Mouse (Mus musculus) adrenal gland (tissue): ENCODE results near the gene Rpl31.

ENCODE experiments used
- intact Hi-C: fragments of 180-260 bp; cut with DNase I; formaldehyde crosslinking; loops from one replicate; pipeline ENCODE4 v1.15.1; 2025
- long read RNA-seq, 2 experiments: library from polyadenylated mRNA; unstranded; transcript quantifications; one replicate each; pipeline ENCODE4 v2.0.0; 2020; ENCODE audit warnings: borderline replicate concordance in 1 of 2; ENCODE audit not compliant: insufficient replicate concordance in 1 of 2

Gene Rpl31
- long read RNA-seq, experiment 1, transcript Rpl31-202 (5 exons, 487 nt): minor isoform, 30 of 184 reads
- long read RNA-seq, experiment 1, transcript Rpl31-201 (5 exons, 1,049 nt): major isoform, 130 of 184 reads
- long read RNA-seq, experiment 1, transcript Rpl31-203 (4 exons, 630 nt): minor isoform, 15 of 184 reads
- long read RNA-seq, experiment 1, partial matches to known transcripts: 1 of 184 reads
- long read RNA-seq, experiment 1, other reads (novel, unspliced or antisense): 8 of 184 reads
- long read RNA-seq, experiment 2, transcript Rpl31-203 (4 exons, 630 nt): minor isoform, 17 of 178 reads
- long read RNA-seq, experiment 2, transcript Rpl31-202 (5 exons, 487 nt): minor isoform, 37 of 178 reads
- long read RNA-seq, experiment 2, transcript Rpl31-201 (5 exons, 1,049 nt): major isoform, 111 of 178 reads
- long read RNA-seq, experiment 2, partial matches to known transcripts: 4 of 178 reads
- long read RNA-seq, experiment 2, other reads (novel, unspliced or antisense): 9 of 178 reads

GRCm38 (mm10) chr1:39367601-39368266 is at the start of gene Rpl31:
Gene Rpl31, plus strand, starts transcription at chr1:39367842.
- intact Hi-C loops: no loop called here

DNA sequence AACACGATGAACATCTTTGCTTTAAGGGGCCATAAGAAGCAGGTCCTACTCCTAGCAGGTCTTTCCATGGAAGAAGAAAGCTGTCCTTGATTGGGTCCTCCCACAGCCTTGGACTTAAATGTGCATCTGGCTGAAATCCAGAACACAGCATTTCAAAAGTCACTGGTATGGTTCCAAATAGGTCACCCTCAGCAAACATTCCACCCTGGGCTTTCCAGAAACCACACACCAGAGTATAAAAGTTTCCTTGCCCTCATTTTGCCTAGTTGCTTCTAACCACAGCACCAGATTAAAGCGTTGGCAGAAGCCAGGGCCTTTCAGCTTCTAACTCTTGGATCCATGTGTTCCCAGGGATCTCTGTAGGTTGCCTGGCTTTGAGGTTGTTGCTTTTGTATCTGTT is 49.7 kb upstream of the Rpl31 start:
- intact Hi-C loops: no loop called here

DNA sequence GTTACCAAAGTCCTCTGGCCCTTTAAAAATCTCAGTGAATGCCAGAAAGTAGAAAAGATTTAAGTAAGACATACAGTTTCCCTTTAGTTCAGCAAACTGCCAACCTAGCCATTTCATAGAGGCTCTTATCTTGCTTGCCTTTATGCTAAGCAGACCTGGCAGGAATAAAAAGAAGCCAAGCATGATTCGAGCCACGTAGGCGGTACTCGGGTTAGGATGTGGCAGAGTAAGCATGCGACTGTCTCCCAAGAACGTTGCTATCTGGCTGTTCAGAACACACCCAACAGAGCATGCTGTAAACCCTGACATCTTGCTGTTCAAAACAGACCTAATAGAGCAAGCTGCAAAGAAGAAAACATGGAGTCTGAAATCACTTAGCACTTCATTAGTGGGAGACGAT is 48.8 kb upstream of the Rpl31 start:
- intact Hi-C loops: no loop called here

GRCm38 (mm10) chr1:39321954-39322353 is 45.7 kb upstream of the Rpl31 start:
- intact Hi-C loops: no loop called here

DNA sequence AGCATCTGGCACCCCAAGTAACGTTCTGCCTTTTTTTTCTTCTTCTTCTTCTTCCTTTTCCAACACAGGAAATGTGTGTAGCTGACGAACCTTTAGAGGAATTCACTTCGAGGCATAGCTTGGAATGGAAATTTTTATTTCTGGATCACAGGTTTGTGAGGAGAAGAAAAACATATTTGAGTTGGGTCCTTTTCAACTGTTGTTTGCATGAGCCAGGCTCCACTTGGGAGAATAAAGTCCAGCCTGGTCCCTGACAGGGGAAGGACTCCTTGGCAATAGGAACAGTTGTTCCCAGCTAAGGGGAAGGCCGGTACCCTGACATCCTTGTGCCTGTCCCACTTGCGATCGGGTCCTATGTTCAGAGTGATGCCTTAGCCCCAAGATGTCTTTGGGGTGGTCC is 42.4 kb upstream of the Rpl31 start:
- intact Hi-C loops: no loop called here

DNA sequence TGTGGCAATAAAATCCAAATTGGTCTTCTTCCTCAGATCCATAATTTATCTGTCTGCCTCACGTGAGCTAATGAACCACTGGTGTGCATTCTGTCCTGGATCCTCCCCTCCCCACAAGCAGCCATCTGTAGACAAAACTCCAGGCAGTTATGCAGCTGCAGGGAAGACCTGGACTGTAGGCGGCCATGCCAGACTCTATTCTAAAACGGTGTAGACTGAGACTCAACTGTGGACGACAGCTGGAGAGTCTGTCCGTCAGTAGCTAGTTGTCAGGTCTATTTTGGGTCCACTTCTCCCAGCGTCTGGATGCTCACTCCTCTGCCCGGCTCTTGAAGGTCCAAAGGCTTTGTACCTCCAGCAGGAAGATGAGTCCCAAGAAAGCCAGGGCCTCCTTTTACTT is 40.1 kb upstream of the Rpl31 start:
- intact Hi-C loops: no loop called here

GRCm38 (mm10) chr1:39330857-39331594 is 36.6 kb upstream of the Rpl31 start:
- intact Hi-C loops: loop anchor here (10.0 kb wide), 1 partner anchor 116 kb away; no protein-coding TSS in a partner anchor

DNA sequence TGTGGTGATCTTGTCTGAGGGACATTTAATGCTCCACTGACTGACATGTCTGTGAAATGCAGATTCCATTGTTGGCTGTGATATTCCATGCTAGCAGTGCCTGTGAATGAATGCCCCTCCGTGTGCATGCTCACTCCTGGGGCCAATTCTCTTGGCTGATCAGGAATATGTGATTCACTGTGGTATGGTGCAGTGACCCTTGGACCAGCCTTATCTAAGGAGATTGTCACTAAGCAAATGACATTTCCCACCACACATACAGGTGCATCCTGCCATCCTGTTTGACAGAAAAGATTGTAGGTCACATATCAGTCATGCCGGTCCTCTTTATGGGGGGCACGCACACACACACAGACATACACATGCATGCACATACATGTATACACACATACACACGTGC is 35.2 kb upstream of the Rpl31 start:
- intact Hi-C loops: loop anchor here (10.0 kb wide), 1 partner anchor 118 kb away; no protein-coding TSS in a partner anchor

DNA sequence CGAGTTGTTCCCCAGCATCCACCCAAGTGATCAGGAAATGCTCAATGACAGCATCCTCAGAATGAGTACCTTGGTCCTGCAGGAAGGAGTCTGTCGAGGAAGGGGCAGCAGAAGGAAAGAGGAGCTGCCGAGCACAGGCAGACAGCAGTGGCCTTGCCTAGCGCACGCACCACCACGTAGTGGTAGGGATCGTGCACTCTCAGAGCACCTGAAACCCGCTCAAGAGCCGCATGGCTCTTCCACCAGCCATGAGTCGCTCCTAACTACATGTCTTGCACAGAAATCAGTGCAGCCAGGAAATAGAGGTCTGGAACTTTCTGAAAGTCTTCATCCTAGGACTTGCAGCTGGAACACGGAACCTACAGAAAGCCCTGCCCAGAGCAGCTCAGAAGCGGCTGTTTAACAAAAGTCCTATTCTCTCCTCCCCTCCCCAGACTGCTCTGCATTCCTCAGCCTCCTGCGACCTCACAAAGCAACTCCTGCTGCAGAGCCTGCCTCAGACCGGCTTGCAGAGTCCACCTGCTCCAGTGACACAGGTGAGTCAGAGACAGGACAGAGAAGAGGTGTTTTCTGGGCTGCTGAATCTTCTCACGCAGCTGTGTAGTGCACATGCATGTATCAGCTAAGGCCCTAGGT is 32.0 kb upstream of the Rpl31 start:
- intact Hi-C loops: loop anchor here (10.0 kb wide), 1 partner anchor 121 kb away; no protein-coding TSS in a partner anchor

- intact Hi-C loops: loop anchor here (10.0 kb wide), 1 partner anchor 122 kb away; no protein-coding TSS in a partner anchor
Measured at GRCm38 (mm10) chr1:39336788-39337187, 30.9 kb upstream of the Rpl31 start.

DNA sequence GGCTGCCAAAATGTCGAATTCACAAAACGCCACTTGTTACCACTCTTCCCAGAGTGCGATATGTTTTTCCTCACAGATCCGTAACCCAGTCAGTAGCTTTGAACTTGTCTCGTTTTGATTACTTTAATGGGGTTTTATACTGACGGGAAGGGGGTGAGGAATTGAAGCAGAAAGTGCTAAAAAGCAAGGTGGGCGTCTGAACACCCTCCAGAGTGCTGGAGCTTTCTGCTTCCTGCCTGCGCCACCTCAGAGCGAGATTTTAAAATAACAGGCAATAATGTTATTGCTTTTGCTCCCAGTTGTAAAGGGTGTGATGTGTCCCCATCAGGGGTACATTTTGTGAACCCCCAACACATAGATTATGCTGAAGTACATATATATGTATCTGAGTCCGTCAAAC is 28.8 kb upstream of the Rpl31 start:
- intact Hi-C loops: loop anchor here (10.0 kb wide), 1 partner anchor 124 kb away; no protein-coding TSS in a partner anchor

GRCm38 (mm10) chr1:39339455-39339854 is 28.2 kb upstream of the Rpl31 start:
- intact Hi-C loops: loop anchor here (10.0 kb wide), 1 partner anchor 125 kb away; no protein-coding TSS in a partner anchor

DNA sequence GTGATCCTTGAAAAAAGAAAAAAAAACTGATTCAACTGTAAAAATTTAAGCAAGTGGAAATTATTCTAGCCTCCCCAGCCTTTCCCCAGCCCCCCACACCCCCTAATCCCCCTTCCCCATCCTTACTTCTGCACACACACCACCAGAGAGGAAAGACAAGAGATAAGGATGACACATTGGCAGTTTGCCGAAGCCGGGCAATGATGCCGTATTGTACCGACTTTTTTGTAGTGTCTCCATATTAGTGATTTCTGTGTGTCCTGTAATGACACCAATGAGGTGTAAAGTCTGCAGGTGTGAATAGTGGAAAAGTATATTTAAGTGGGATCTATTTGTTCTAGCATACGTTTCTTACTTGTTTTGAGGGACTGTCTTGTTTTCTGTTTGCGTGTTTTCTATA is 27.5 kb upstream of the Rpl31 start:
- intact Hi-C loops: loop anchor here (2.0 kb wide), 1 partner anchor 329 kb away; no protein-coding TSS in a partner anchor

- intact Hi-C loops: loop anchor here (2.0 kb wide), 1 partner anchor 330 kb away; no protein-coding TSS in a partner anchor
Measured at GRCm38 (mm10) chr1:39340647-39341046, 27.0 kb upstream of the Rpl31 start.

DNA sequence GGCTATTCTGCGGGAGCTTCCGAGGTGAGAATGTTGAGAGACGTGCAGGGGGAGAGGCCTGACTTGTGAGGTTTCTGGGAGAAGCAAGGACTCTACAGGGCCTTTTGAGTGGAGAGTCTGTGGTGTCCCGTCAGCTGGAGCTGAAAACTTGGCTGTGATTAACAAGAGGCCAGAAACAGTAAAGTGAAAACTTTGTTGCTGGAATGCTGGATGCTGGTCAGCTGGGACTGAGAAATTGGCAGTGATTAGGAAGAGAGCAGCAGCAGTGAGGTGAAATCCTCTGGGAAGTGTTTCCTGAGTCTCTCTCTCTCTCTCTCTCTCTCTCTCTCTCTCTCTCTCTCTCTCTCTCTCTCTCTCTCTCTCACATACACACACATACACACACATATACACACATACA is 25.8 kb upstream of the Rpl31 start:
- intact Hi-C loops: loop anchor here (2.0 kb wide), 1 partner anchor 331 kb away; no protein-coding TSS in a partner anchor

DNA sequence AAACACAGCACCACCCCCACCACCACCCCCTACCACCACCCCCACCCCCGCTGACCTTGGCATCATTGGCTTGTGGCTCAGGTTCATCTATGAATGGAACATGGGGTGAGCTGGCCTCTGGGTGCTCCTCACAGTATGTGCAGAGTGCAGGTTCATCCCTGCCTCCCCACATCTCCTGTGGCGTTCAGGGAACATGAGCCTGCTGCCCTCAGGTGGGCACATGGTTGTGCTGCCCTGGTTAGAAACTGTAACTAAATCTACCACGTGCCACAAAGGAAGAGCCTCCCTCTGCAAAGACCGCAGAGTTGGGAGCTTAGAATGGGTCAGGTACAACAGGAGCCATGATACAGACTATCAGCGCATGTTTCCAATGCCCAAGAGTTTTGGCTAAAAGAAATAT is 24.4 kb upstream of the Rpl31 start:
- intact Hi-C loops: no loop called here

DNA sequence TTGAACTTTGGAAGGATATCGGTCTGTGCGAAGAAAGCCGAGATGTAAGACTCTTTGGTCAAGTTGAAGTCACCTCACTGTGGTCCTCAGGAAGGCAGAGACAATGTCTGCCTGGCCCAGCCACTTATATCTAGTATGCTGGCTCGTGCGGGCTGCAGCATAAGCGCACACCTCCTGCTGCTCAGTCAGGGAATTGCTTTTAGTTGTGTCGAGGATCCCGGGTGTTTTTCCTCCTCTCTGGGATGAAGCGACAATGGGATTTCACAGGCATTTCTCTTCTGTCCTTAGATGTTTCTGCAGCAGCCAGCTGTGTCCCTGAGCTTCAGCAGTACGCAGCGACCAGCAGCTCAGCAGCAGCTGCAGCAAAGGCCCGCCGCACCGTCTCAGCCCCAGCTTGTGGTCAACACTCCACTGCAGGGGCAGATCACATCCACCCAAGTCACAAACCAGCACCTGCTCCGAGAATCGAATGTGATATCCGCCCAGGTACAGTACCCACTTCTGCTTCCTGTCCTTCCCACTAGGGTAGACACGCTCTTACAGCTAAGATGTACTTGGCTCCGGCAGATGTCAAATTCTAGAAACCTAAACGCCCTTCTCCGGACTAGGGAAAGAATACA is 22.6 kb upstream of the Rpl31 start:
- intact Hi-C loops: no loop called here

GRCm38 (mm10) chr1:39349001-39349400 is 18.6 kb upstream of the Rpl31 start:
- intact Hi-C loops: no loop called here

GRCm38 (mm10) chr1:39349427-39349826 is 18.2 kb upstream of the Rpl31 start:
- intact Hi-C loops: no loop called here
